Comparison of ENCODE assay signal across 20 mouse cellular contexts in the genomic region with DNA sequence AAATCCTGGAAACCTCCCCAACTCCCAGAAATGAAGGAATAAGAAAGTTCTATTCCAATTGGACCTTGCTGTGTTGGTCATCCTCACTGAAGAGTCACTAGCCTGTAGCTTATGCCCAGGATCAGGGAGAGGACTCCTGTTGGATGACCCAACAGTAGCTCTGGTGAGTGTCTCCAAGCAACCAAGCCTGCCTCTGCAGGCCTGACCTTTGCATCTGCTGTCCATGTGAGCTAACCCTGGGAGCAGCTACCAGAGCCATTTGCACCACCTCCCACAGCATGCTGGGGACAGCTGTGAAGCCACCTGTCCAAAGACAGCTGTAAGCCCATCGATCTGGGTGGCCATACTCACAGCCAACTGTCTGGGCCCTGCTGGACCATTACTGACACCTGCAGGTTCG. TPM values are rescaled to one million over a fixed set of nuclear protein-coding genes. Genes with fewer than 3 reads are reported as not detected.
"Had no signal": no experiment of that assay in that cellular context is flagged by ENCODE, and none has a peak within 500 bp of the region (broad histone marks: within the 10 kb centered on the region; RNA-seq: fewer than 3 reads in every experiment).

Gene Bpifa3, plus strand, starts transcription at position 217 of the 400 bp plus-strand sequence.

- H3K4me3 ChIP-seq: liver, embryonic 15.5 days; midbrain, embryonic 10.5 days; midbrain, embryonic 12.5 days; neural tube, embryonic 12.5 days; stomach, embryonic 15.5 days had no signal

- H3K27ac ChIP-seq: liver, embryonic 15.5 days; midbrain, embryonic 10.5 days; midbrain, embryonic 12.5 days; neural tube, embryonic 12.5 days; stomach, embryonic 15.5 days; stomach, postnatal 0 days had no signal

- ATAC-seq: midbrain, embryonic 16.5 days had no signal

- H3K4me1 ChIP-seq: liver, embryonic 15.5 days; midbrain, embryonic 10.5 days; midbrain, embryonic 12.5 days; neural tube, embryonic 12.5 days; stomach, embryonic 15.5 days had no signal

- H3K27me3 ChIP-seq: liver, embryonic 15.5 days; midbrain, embryonic 12.5 days; neural tube, embryonic 12.5 days; stomach, embryonic 15.5 days had no signal

- DNase-seq: lung, adult 18-20 months; lung, embryonic 14.5 days; lung, postnatal 10 days; lung, postnatal 4 days; midbrain, embryonic 14.5 days; right cerebral cortex, postnatal 14 days; thymus, adult 2 months; thymus, postnatal 25 days; thymus, postnatal 4 days had no signal

- H3K4me2 ChIP-seq: liver, embryonic 15.5 days; lung, embryonic 14.5 days; midbrain, embryonic 12.5 days; neural tube, embryonic 12.5 days; stomach, embryonic 15.5 days had no signal

- H3K9ac ChIP-seq: liver, embryonic 15.5 days; lung, embryonic 14.5 days; midbrain, embryonic 12.5 days; neural tube, embryonic 12.5 days; stomach, embryonic 15.5 days had no signal

- H3K36me3 ChIP-seq: liver, embryonic 15.5 days; midbrain, embryonic 10.5 days; midbrain, embryonic 12.5 days; neural tube, embryonic 12.5 days; stomach, embryonic 15.5 days had no signal

- H3K9me3 ChIP-seq: liver, embryonic 15.5 days; midbrain, embryonic 10.5 days; midbrain, embryonic 12.5 days; neural tube, embryonic 12.5 days; stomach, embryonic 15.5 days had no signal

RNA-seq across cellular contexts. Expression of gene Bpifa3, which starts in this region (rescaled TPM):
- polyA plus RNA-seq: liver, embryonic 15.5 days; lung, embryonic 14.5 days; lung, embryonic 16.5 days; midbrain, embryonic 10.5 days; midbrain, embryonic 12.5 days; midbrain, embryonic 14.5 days; midbrain, embryonic 16.5 days; neural tube, embryonic 12.5 days; neural tube, embryonic 14.5 days; spleen, adult 2 months; stomach, embryonic 15.5 days; stomach, postnatal 0 days; urinary bladder, adult 2 months had no signal
